8 mouse cellular contexts compared by ENCODE assay signal in the genomic region with DNA sequence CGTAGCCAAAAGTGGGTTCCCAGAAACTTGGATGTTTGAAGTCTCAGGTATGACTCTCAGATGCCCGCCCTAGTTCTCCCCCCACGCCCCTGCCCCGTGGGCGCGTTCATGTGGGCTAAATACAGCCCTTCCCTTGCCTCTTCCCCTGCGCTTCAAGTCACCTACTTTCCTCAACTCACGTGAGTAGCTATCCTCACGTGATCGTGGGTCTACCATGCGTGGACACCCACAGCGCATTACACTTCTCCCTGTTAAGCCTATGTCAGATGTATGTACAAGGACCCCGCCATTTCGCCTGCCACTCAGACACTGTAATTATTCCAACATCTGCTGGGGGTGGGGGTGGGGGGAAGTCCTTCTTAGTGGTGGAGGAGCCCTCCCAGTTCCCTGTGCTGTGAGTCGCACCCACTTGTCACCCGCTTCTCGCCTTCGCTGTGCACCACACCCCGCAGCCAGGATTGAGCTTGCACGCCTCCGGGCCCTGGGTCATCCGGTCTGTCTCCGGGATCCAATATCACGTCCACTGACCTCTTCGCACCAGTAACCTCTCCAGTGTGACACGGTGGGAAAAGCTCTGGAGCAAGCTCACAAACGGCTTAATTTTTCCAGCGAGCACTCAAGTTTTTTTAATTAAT. TPM values are rescaled to one million over a fixed set of nuclear protein-coding genes. Genes with fewer than 3 reads are reported as not detected.
DNase-seq lines count a peak whose midpoint lies in the region; ATAC-seq and TF ChIP-seq lines count a peak whose summit lies in the region.

No protein-coding gene starts in this region.

- TF ChIP-seq CTCF in spleen, adult 2 months (IDR thresholded peaks at IDR 0.05; ENCODE audit: extremely low read depth, insufficient read depth, insufficient read length, insufficient replicate concordance): no peak

- peaks cover 32% of the 10 kb centered on the region for H3K4me1 ChIP-seq in hindbrain, embryonic 16.5 days (ENCODE audit: control insufficient read depth, insufficient read depth, low read depth, low read length)
- H3K4me1 ChIP-seq in midbrain, embryonic 11.5 days (ENCODE audit: control insufficient read depth, insufficient read depth, low read length): peaks cover 36% of the 10 kb centered on the region
- H3K4me1 ChIP-seq in spleen, adult 2 months (ENCODE audit: control insufficient read depth, insufficient read depth, insufficient read length): peaks cover 16% of the 10 kb centered on the region

- peak overlapping the region; percentile 96 for H3K27ac ChIP-seq in hindbrain, embryonic 16.5 days (ENCODE audit: low read depth, low read length)
- H3K27ac ChIP-seq in midbrain, embryonic 11.5 days (ENCODE audit: low read depth, low read length): no peak overlapping the region
- H3K27ac ChIP-seq in spleen, adult 2 months (ENCODE audit: insufficient read depth, low read length): no peak overlapping the region

- H3K27me3 ChIP-seq in hindbrain, embryonic 16.5 days (replicated peaks; ENCODE audit: control insufficient read depth, insufficient read depth, low read length): no peaks in the 10 kb centered on the region
- H3K27me3 ChIP-seq in midbrain, embryonic 11.5 days (ENCODE audit: control insufficient read depth, insufficient read depth, low read length): no peaks in the 10 kb centered on the region; the same call in 1 of the 2 replicates
- no peaks in the 10 kb centered on the region for H3K27me3 ChIP-seq in spleen, adult 2 months (ENCODE audit: control insufficient read depth, insufficient read depth, low read length)

- ATAC-seq in hindbrain, embryonic 16.5 days: peak; percentile 29
- peak; percentile 41 for ATAC-seq in midbrain, embryonic 11.5 days (ENCODE audit: low FRiP score)

- peak overlapping the region; percentile 88 for H3K4me2 ChIP-seq in hindbrain, embryonic 16.5 days (ENCODE audit: low read length)
- H3K4me2 ChIP-seq in midbrain, embryonic 11.5 days: peak overlapping the region; percentile 97

- H3K36me3 ChIP-seq in hindbrain, embryonic 16.5 days (ENCODE audit: control insufficient read depth, insufficient read depth, low read length): no peaks in the 10 kb centered on the region
- H3K36me3 ChIP-seq in midbrain, embryonic 11.5 days (ENCODE audit: control insufficient read depth, insufficient read depth, low read length): no peaks in the 10 kb centered on the region
- H3K36me3 ChIP-seq in spleen, adult 2 months (ENCODE audit: control insufficient read depth, insufficient read depth, low read length): no peaks in the 10 kb centered on the region

- peak; percentile 32 for DNase-seq in adrenal gland, adult 8-10 months
- DNase-seq in adrenal gland, postnatal 4 days (ENCODE audit: low spot score in 2 of 2): no peak
- DNase-seq in cerebellum, adult 8-10 months: peak; percentile 40
- peak; percentile 21 to 28 for DNase-seq in frontal cortex, postnatal 25 days (ENCODE audit: low spot score in 2 of 2)
- DNase-seq in left cerebral cortex, postnatal 4 days: peak; percentile 32
- DNase-seq in midbrain, embryonic 11.5 days (ENCODE audit: low spot score, missing footprints): peak; percentile 95
- DNase-seq in spleen, adult 2 months (ENCODE audit: low read depth in 1 of 2, low spot score in 2 of 2): peak; percentile 53 to 73

- intact Hi-C loops in left cerebral cortex, postnatal 4 days (cut with DNase I): no loop called here

- no peaks in the 10 kb centered on the region for H3K9me3 ChIP-seq in hindbrain, embryonic 16.5 days (ENCODE audit: control insufficient read depth, low read length)
- no peaks in the 10 kb centered on the region for H3K9me3 ChIP-seq in midbrain, embryonic 11.5 days (ENCODE audit: control insufficient read depth, low read length)

- 7% methylated on average over 28 of the region's 28 CpGs for WGBS in hindbrain, embryonic 16.5 days
- 9% methylated on average over 28 of the region's 28 CpGs for WGBS in midbrain, embryonic 11.5 days
- 5% methylated on average over 28 of the region's 28 CpGs for WGBS in spleen, adult 2 months

- TF ChIP-seq POLR2A in spleen, adult 2 months (IDR thresholded peaks at IDR 0.05; ENCODE audit: low read depth, low read length): no peak

- H3K4me3 ChIP-seq in hindbrain, embryonic 16.5 days (ENCODE audit: low read length): peak overlapping the region; percentile 84
- H3K4me3 ChIP-seq in midbrain, embryonic 11.5 days (ENCODE audit: low read depth, low read length): peak overlapping the region; percentile 87
- peak overlapping the region; percentile 95 for H3K4me3 ChIP-seq in spleen, adult 2 months (ENCODE audit: extremely low read depth, insufficient read depth, insufficient read length)

- H3K9ac ChIP-seq in hindbrain, embryonic 16.5 days (ENCODE audit: low read depth, low read length): peak overlapping the region; percentile 90
- peak overlapping the region; percentile 93 for H3K9ac ChIP-seq in midbrain, embryonic 11.5 days (ENCODE audit: low read length)

RNA-seq across cellular contexts. Expression of a gene that starts 1.0 kb away (rescaled TPM):
- total RNA-seq in adrenal gland, adult 8-10 months (2022): 10 to 100 TPM; 40.3 to 44.5 (median 42.4) TPM
- 100 to 1,000 TPM; 114 to 144 TPM for total RNA-seq in adrenal gland, postnatal 4 days (2021)
- polyA plus RNA-seq in hindbrain, embryonic 16.5 days (2015; fragmentation: Nextera tagmentation; extraction: Ambion mirVana): 125 and 150 TPM in 2 replicates
- 100 to 1,000 TPM; 204 to 212 TPM for total RNA-seq in left cerebral cortex, postnatal 4 days (2021)
- polyA plus RNA-seq in midbrain, embryonic 11.5 days (2014; fragmentation: Nextera tagmentation; extraction: Ambion mirVana): 251 and 269 TPM in 2 replicates
- 21.2 and 26.0 TPM in 2 replicates for polyA plus RNA-seq in spleen, adult 2 months (2012; rRNA removed)

RNA-seq across cellular contexts. Expression of a gene that starts 47.4 kb away (rescaled TPM):
- under 1 TPM; 0.06 to 0.22 (median 0.10) TPM for total RNA-seq in adrenal gland, adult 8-10 months (2022)
- total RNA-seq in adrenal gland, postnatal 4 days (2021): under 1 TPM; 0.85 to 0.90 TPM
- polyA plus RNA-seq in hindbrain, embryonic 16.5 days (2015; fragmentation: Nextera tagmentation; extraction: Ambion mirVana): 0.07 TPM in 1 of 2 replicates, not detected in the other
- total RNA-seq in left cerebral cortex, postnatal 4 days (2021): under 1 TPM; 0.64 to 0.74 TPM
- polyA plus RNA-seq in midbrain, embryonic 11.5 days (2014; fragmentation: Nextera tagmentation; extraction: Ambion mirVana): 0.03 and 0.21 TPM in 2 replicates
- polyA plus RNA-seq in spleen, adult 2 months (2012; rRNA removed): not detected in 2 replicates

Comparison
In these comparisons a context has a peak if more than half of its experiments do, and no peak if none do; other contexts are left out.
1. DNase-seq: peak in adrenal gland, adult 8-10 months (single experiment), cerebellum, adult 8-10 months (single experiment), frontal cortex, postnatal 25 days (2 of 2), left cerebral cortex, postnatal 4 days (single experiment), midbrain, embryonic 11.5 days (single experiment) and spleen, adult 2 months (2 of 2); none in adrenal gland, postnatal 4 days (0 of 2).
2. Peak in every context shown above with its lines, with median percentiles within 50 percentile points of each other: H3K4me3 ChIP-seq.